Mouse (Mus musculus) liver, embryonic 13.5 days (tissue): Measurements from ENCODE around the gene Mycbp2. TPM values are rescaled to one million over a fixed set of nuclear protein-coding genes. Genes with fewer than 3 reads are reported as not detected.

Experiments
- ATAC-seq: fragments of 200-750 bp; cut with Nextera tagmentation; 2 replicates; pipeline ENCODE4 v1.8.0; 2017; ENCODE audit warnings: low read depth, mild to moderate bottlenecking, moderate number of reproducible peaks, moderate library complexity
- DNase-seq: peaks from one replicate; pipeline ENCODE4 v3.0.0; 2022
- H3K27ac ChIP-seq: fragments of 300-500 bp; sonication (generic); 2 replicates; pipeline ENCODE4 v1.5.1; 2015; ENCODE audit warnings: moderate library complexity, mild to moderate bottlenecking, inconsistent platforms
- H3K27me3 ChIP-seq: fragments of 300-500 bp; sonication (generic); 2 replicates; pipeline ENCODE4 v1.6.1; 2015; ENCODE audit warnings: mild to moderate bottlenecking, inconsistent platforms
- H3K36me3 ChIP-seq: fragments of 300-500 bp; sonication (generic); 2 replicates; pipeline ENCODE4 v1.6.1; 2015; ENCODE audit warnings: mild to moderate bottlenecking, inconsistent platforms
- H3K4me1 ChIP-seq: fragments of 300-500 bp; sonication (generic); replicated peaks from 2 replicates; pipeline ENCODE4 v1.6.1; 2015; ENCODE audit warnings: inconsistent platforms
- H3K4me2 ChIP-seq: fragments of 300-500 bp; sonication (generic); 2 replicates; pipeline ENCODE4 v1.6.1; 2015; ENCODE audit warnings: inconsistent platforms, mild to moderate bottlenecking, moderate library complexity
- H3K4me3 ChIP-seq: fragments of 300-500 bp; sonication (generic); replicated peaks from 2 replicates; pipeline ENCODE4 v1.5.1; 2015; ENCODE audit warnings: mild to moderate bottlenecking, inconsistent platforms
- H3K9ac ChIP-seq: fragments of 300-500 bp; sonication (generic); 2 replicates; pipeline ENCODE4 v1.6.1; 2015; ENCODE audit warnings: mild to moderate bottlenecking, inconsistent platforms
- H3K9me3 ChIP-seq: fragments of 300-500 bp; sonication (generic); replicated peaks from 2 replicates; pipeline ENCODE4 v1.6.1; 2016; ENCODE audit warnings: inconsistent platforms
- WGBS: fragments of 180-500 bp; shearing (Covaris S2); methylation state at CpG from one replicate; pipeline ENCODE4 v1.1.7; 2015; ENCODE audit not compliant: insufficient replicate concordance; 5-methylcytosine and 5-hydroxymethylcytosine counted together
- polyA plus RNA-seq: library from polyadenylated mRNA; unstranded; fragments of >200 nt; fragmentation: Nextera tagmentation; extraction: Ambion mirVana; gene quantifications from 2 replicates; pipeline ENCODE4 v1.2.1, GENCODE M21; 2015

Gene Mycbp2
- polyA plus RNA-seq, 1 experiment from 2014 or later, result 7.3 TPM

DNA sequence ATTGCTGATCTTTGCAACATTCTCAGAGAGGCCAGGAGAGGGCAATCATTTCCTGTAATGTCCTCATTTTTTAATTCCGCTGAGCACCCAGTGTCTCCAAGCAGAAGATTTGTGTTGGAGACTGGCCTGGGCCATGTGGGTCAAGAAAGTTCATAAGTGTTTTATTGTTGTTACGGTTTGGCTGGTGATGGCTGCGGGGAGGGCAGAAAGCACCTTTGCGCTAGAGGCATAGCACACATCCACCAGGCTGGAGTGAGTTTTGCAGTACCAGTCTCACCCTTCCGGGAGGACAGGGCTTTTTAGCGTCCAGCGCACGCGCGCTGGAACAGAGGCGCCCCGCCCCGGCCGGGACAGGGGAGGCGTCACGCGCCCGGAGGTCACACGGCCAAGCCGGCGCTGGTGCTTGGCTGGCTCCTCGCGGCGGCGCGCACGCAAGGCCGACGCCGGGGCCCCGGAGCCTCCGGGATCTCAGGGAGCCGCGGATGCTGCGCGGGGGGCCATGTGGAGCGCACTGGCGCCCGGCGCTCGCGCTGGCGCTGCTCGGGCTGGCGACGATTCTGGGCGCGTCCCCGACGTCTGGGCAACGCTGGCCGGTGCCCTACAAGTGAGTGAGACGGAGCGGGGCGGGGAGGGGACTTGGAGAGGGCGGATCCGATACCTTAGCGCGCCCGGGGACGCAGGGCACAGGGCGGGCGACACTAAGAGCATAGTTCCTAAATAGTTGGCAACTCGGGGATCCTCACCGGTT, 276.6 kb downstream of the Mycbp2 start, which contains the start of gene Cln5:
Gene Cln5, plus strand, starts transcription at position 353 of the 748 bp plus-strand sequence.
- H3K4me3 ChIP-seq, result peak within 1 kb of the TSS; percentile 70
- peaks cover 31% of the 10 kb centered on the region for H3K36me3 ChIP-seq
- H3K4me2 ChIP-seq, result peak within 1 kb of the TSS; percentile 83
- H3K9me3 ChIP-seq, result no peaks in the 10 kb centered on the region
- peak within 1 kb of the TSS; percentile 96 for H3K27ac ChIP-seq
- peak within 1 kb of the TSS; percentile 84 for H3K9ac ChIP-seq
- DNase-seq (peak; percentile 94), ATAC-seq (peak; percentile 95)
- H3K27me3 ChIP-seq, result no peaks in the 10 kb centered on the region
- WGBS, result under 1% methylated on average over 65 of the region's 65 CpGs
- H3K4me1 ChIP-seq, result peaks cover 28% of the 10 kb centered on the region

GRCm38 (mm10) chr14:103069465-103069863, 277.1 kb downstream of the Mycbp2 start:
- Histone ChIP-seq H3K4me3 (peak overlapping the region; percentile 70), H3K4me2 (peak overlapping the region; percentile 83), H3K36me3 (peaks cover 26% of the 10 kb centered on the region), H3K9ac (peak overlapping the region; percentile 84), H3K4me1 (peaks cover 26% of the 10 kb centered on the region), H3K27ac (peak overlapping the region; percentile 96), H3K9me3 (no peaks in the 10 kb centered on the region), H3K27me3 (no peaks in the 10 kb centered on the region)
- no peak for ATAC-seq
- WGBS, result 26% methylated on average over 12 of the region's 12 CpGs
- DNase-seq, result no peak

DNA sequence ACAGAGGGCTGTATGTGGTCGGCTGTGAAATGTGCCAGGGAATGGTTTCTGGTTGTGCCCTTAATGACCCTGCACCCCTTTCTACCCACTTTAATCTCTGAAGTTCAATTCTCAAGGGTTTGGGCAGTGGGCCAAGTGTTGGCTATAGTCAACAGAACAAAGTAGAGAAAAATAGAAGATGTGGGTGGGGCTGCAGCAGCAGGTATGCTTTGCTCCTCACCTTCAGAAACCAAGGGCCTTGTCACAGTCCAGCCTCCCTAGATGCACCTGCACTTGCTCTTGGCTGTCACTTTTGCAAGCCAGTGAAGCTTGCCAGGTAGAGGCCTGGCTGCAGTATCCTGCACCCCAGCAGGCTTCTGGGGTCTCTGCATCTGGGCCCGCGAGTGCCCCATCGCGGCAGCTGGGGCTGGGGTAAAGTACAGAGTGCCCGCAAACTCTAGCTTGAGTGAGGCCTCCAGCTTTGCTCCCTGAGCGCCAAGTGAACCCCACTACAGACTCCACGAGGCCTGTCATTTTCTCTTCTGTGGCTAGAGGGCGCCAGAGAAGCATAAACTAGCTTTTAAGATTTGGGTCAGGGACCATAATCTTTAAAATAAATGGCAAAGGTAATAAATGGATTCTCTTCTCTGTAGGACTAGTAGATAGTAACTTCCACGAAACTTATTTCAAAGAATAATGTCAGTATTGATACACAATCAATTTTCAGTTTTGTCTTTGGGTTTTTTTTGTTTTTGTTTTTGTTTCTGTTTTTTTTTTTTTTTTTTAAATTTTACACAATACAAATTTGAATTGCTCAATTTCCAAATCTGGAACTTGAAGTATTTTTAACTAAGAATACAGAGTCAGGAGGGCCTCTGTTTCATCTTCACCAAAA, 281.1 kb downstream of the Mycbp2 start:
- H3K9ac ChIP-seq, result no peak overlapping the region
- WGBS, result 10% methylated on average over 10 of the region's 10 CpGs
- no peaks in the 10 kb centered on the region for H3K9me3 ChIP-seq
- H3K27ac ChIP-seq, result no peak overlapping the region
- H3K27me3 ChIP-seq, result no peaks in the 10 kb centered on the region
- ATAC-seq (no peak), DNase-seq (peak; percentile 56)
- no peak overlapping the region for H3K4me3 ChIP-seq
- no peak overlapping the region for H3K4me2 ChIP-seq
- peaks cover 14% of the 10 kb centered on the region for H3K4me1 ChIP-seq
- H3K36me3 ChIP-seq, result no peaks in the 10 kb centered on the region

Other genes starting within 250 kb of the Mycbp2 start
- 10.5 and 13.9 TPM in 2 replicates for gene Fbxl3, start 247.2 kb downstream of the Mycbp2 start, polyA plus RNA-seq
- gene Scel, start 166.5 kb upstream of the Mycbp2 start, polyA plus RNA-seq, result 0.14 and 0.19 TPM in 2 replicates